Mouse (Mus musculus) hindbrain, embryonic 10.5 days (tissue): ENCODE data around the gene Slc24a3. TPM values are rescaled to one million over a fixed set of nuclear protein-coding genes. Genes with fewer than 3 reads are reported as not detected.

Source experiments
- DNase-seq: peaks from one replicate; pipeline ENCODE4 v3.0.0-alpha.2; 2017; ENCODE audit warnings: low spot score
- H3K27ac ChIP-seq: fragments of 300-500 bp; sonication (generic); 2 replicates; pipeline ENCODE4 v1.5.1; 2016; ENCODE audit warnings: mild to moderate bottlenecking, moderate library complexity
- H3K27me3 ChIP-seq: fragments of 300-500 bp; sonication (generic); 2 replicates; pipeline ENCODE4 v1.6.1; 2016; ENCODE audit warnings: mild to moderate bottlenecking; ENCODE audit not compliant: poor library complexity, insufficient read depth, severe bottlenecking
- H3K36me3 ChIP-seq: fragments of 300-500 bp; sonication (generic); 2 replicates; pipeline ENCODE4 v1.6.1; 2016; ENCODE audit warnings: mild to moderate bottlenecking, moderate library complexity
- H3K4me1 ChIP-seq: fragments of 300-500 bp; sonication (generic); replicated peaks from 2 replicates; pipeline ENCODE4 v1.6.1; 2016; ENCODE audit warnings: mild to moderate bottlenecking
- H3K4me3 ChIP-seq: fragments of 300-500 bp; sonication (generic); 2 replicates; pipeline ENCODE4 v1.5.1; 2016; ENCODE audit warnings: mild to moderate bottlenecking, moderate library complexity
- H3K9me3 ChIP-seq: fragments of 300-500 bp; sonication (generic); 2 replicates; pipeline ENCODE4 v1.6.1; 2016; ENCODE audit warnings: mild to moderate bottlenecking, moderate library complexity
- WGBS: fragments of 180-500 bp; shearing (Covaris S2); methylation state at CpG from one replicate; pipeline ENCODE4 v1.1.7; 2016; 5-methylcytosine and 5-hydroxymethylcytosine counted together
- polyA plus RNA-seq: library from polyadenylated mRNA; unstranded; fragments of >200 nt; fragmentation: Nextera tagmentation; extraction: Ambion mirVana; gene quantifications from 2 replicates; pipeline ENCODE4 v1.2.1, GENCODE M21; 2016

Gene Slc24a3
- polyA plus RNA-seq, 1 experiment from 2014 or later, result 1.2 TPM

GRCm38 (mm10) chr2:145612937-145613336 lies 445.4 kb downstream of the Slc24a3 start:
- peaks cover 12% of the 10 kb centered on the region for H3K4me1 ChIP-seq
- H3K4me3 ChIP-seq, result no peak overlapping the region
- H3K27ac ChIP-seq, result no peak overlapping the region
- no peaks in the 10 kb centered on the region for H3K27me3 ChIP-seq
- 70% methylated on average over 8 of the region's 8 CpGs for WGBS
- no peaks in the 10 kb centered on the region for H3K9me3 ChIP-seq
- DNase-seq, result peak; percentile 13
- H3K36me3 ChIP-seq, result no peaks in the 10 kb centered on the region

DNA sequence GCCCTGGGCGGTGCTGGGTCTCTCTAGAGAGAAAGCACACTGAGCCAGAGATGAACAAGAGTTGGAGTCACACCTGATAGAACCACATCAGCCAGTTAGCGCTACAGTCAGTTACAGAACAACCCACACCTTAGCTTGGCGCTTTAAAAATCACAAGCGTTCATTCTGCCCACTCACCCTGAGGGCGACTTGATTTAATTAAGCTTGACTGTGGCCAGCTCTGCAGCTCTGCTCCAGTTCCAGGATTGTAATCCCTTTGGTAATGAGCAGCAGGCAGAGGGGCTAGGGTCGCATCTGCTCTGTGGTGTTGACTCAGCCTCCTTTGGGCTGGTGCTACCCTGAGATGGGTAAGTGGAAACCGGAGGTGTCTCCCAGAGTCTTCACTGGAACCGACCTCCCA lies 446.2 kb downstream of the Slc24a3 start:
- Histone ChIP-seq H3K9me3 (no peaks in the 10 kb centered on the region), H3K4me3 (no peak overlapping the region), H3K27ac (no peak overlapping the region), H3K27me3 (no peaks in the 10 kb centered on the region), H3K4me1 (peaks cover 12% of the 10 kb centered on the region), H3K36me3 (no peaks in the 10 kb centered on the region)
- DNase-seq, result no peak
- 83% methylated on average over 8 of the region's 8 CpGs for WGBS

GRCm38 (mm10) chr2:145619688-145620087 lies 452.1 kb downstream of the Slc24a3 start:
- Histone ChIP-seq H3K4me1 (peaks cover 28% of the 10 kb centered on the region), H3K27ac (no peak overlapping the region), H3K27me3 (no peaks in the 10 kb centered on the region), H3K9me3 (no peaks in the 10 kb centered on the region), H3K4me3 (no peak overlapping the region), H3K36me3 (no peaks in the 10 kb centered on the region)
- no peak for DNase-seq
- 87% methylated on average over 4 of the region's 4 CpGs for WGBS

DNA sequence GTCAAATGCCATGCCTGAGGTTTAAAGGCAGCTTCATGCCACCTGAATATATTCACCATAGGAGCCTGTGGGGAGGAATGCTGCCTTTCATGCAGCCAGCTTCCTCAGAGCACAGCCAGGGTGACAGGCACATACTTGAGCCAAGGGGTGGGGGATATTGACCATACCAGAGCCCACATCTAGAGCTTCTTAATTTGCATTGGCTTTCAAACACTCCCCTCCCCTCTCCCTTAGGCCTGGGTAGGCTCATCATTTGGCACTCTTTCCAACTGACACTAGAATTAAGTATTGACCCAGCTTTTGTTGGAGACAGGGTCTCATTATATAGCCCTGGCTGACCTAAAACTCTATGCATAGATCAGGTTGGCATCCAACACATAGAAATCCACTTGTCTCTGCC lies 453.2 kb downstream of the Slc24a3 start:
- Histone ChIP-seq H3K4me3 (no peak overlapping the region), H3K27ac (peak overlapping the region; percentile 40; the same call in 1 of the 2 replicates), H3K27me3 (no peaks in the 10 kb centered on the region), H3K4me1 (peaks cover 28% of the 10 kb centered on the region), H3K36me3 (no peaks in the 10 kb centered on the region), H3K9me3 (no peaks in the 10 kb centered on the region)
- DNase-seq, result peak; percentile 18

GRCm38 (mm10) chr2:145621119-145621518 lies 453.6 kb downstream of the Slc24a3 start:
- H3K27ac ChIP-seq, result peak overlapping the region; percentile 40; the same call in 1 of the 2 replicates
- DNase-seq, result peak; percentile 32
- peaks cover 28% of the 10 kb centered on the region for H3K4me1 ChIP-seq
- 32% methylated on average over 9 of the region's 9 CpGs for WGBS
- H3K4me3 ChIP-seq, result no peak overlapping the region
- no peaks in the 10 kb centered on the region for H3K36me3 ChIP-seq
- H3K27me3 ChIP-seq, result no peaks in the 10 kb centered on the region
- H3K9me3 ChIP-seq, result no peaks in the 10 kb centered on the region

- Histone ChIP-seq H3K4me1 (no peaks in the 10 kb centered on the region; the same call in 1 of the 2 replicates), H3K27ac (no peak overlapping the region), H3K36me3 (no peaks in the 10 kb centered on the region), H3K27me3 (no peaks in the 10 kb centered on the region), H3K4me3 (no peak overlapping the region), H3K9me3 (no peaks in the 10 kb centered on the region)
- WGBS, result 81% methylated on average over 6 of the region's 6 CpGs
- DNase-seq, result no peak
Observed at GRCm38 (mm10) chr2:145631123-145631798, 463.7 kb downstream of the Slc24a3 start.

GRCm38 (mm10) chr2:145631799-145632174 lies 464.2 kb downstream of the Slc24a3 start:
- WGBS, result 57% methylated on average over 4 of the region's 4 CpGs
- DNase-seq, result no peak
- Histone ChIP-seq H3K27ac (no peak overlapping the region), H3K4me3 (no peak overlapping the region), H3K4me1 (no peaks in the 10 kb centered on the region; the same call in 1 of the 2 replicates), H3K36me3 (no peaks in the 10 kb centered on the region), H3K27me3 (no peaks in the 10 kb centered on the region), H3K9me3 (no peaks in the 10 kb centered on the region)

DNA sequence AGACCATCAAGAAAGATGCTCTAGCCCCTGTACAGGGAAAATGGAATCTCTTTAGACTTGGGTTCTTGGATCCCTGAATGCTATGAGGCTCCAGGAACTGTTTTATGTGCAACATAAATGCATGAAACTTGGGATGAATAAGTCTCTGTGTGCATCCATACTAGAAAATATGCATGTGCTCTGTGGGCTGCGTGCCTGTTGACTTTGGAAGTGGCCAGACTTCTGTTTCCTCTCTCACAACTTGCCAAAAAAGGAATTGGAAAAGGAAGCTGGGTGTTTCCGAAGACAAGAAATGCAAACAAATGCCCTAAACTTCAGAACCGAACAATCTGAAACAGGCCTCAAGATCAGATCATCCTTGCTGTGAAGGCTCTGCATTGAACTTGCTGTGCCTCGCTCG lies 466.3 kb downstream of the Slc24a3 start:
- Histone ChIP-seq H3K27ac (no peak overlapping the region), H3K27me3 (no peaks in the 10 kb centered on the region), H3K36me3 (no peaks in the 10 kb centered on the region), H3K4me3 (no peak overlapping the region), H3K9me3 (no peaks in the 10 kb centered on the region), H3K4me1 (no peaks in the 10 kb centered on the region; the same call in 1 of the 2 replicates)
- 82% methylated on average over 5 of the region's 5 CpGs for WGBS
- DNase-seq, result no peak

- H3K36me3 ChIP-seq, result no peaks in the 10 kb centered on the region
- H3K4me1 ChIP-seq, result 0 out of 2 replicates have a peak, but pooled peaks cover 7% of the 10 kb centered on the region
- no peaks in the 10 kb centered on the region for H3K27me3 ChIP-seq
- no peaks in the 10 kb centered on the region for H3K9me3 ChIP-seq
- H3K27ac ChIP-seq, result no peak overlapping the region
- no peak overlapping the region for H3K4me3 ChIP-seq
- no peak for DNase-seq
- 82% methylated on average over 21 of the region's 21 CpGs for WGBS
Observed at GRCm38 (mm10) chr2:145640255-145640984, 472.9 kb downstream of the Slc24a3 start.

- WGBS, result 28% methylated on average over 12 of the region's 12 CpGs
- peaks cover 6% of the 10 kb centered on the region; the same call in 1 of the 2 replicates for H3K4me1 ChIP-seq
Observed at GRCm38 (mm10) chr2:145655373-145655960, 487.9 kb downstream of the Slc24a3 start.

DNA sequence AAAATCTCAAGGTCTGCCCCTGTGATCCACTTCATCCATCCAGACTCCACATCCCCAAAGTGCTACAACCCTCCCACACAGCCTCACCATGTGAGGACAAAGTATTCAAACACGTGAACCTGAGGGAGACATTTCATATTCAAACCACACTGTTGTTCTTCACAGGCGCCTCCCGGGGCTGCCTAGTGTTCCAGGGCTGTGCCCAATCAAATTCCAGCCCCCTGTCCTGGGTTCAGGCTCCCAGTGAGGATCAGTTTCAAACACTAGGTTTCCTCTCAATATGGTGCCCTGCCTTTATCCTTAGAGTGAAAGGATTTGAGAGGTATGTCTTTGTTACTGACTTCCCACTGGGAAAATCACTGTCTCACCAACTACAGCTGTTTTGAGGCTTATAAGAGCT lies 488.6 kb downstream of the Slc24a3 start:
- WGBS, result 43% methylated on average over 3 of the region's 3 CpGs
- DNase-seq, result no peak
- Histone ChIP-seq H3K4me3 (no peak overlapping the region), H3K27ac (no peak overlapping the region), H3K27me3 (no peaks in the 10 kb centered on the region), H3K36me3 (no peaks in the 10 kb centered on the region), H3K9me3 (no peaks in the 10 kb centered on the region), H3K4me1 (peaks cover 6% of the 10 kb centered on the region; the same call in 1 of the 2 replicates)

More at GRCm38 (mm10) chr2:145655373-145655960, 487.9 kb downstream of the Slc24a3 start:
- peak; percentile 42 for DNase-seq
- Histone ChIP-seq H3K9me3 (no peaks in the 10 kb centered on the region), H3K27me3 (no peaks in the 10 kb centered on the region), H3K36me3 (no peaks in the 10 kb centered on the region), H3K27ac (no peak overlapping the region), H3K4me3 (no peak overlapping the region)

DNA sequence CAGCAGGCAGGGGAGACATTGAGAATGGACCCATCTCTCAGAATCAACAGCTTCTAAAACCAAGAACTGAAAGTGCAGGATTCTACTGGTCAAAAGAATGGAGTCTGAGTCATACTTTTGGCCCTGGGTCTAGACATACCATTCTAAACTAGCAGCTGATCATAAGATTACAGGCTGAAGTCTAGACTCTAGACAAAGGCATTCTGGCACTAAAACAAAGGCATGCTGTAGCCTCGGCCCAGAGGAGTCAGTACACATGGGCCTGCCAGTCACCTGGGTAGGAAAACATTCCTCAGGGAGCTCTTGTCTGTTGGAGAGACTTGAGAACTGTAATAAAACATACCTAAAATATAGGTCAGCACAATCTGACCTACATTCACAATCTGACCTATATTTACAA lies 489.2 kb downstream of the Slc24a3 start:
- Histone ChIP-seq H3K9me3 (no peaks in the 10 kb centered on the region), H3K4me3 (no peak overlapping the region), H3K36me3 (no peaks in the 10 kb centered on the region), H3K27ac (no peak overlapping the region), H3K4me1 (peaks cover 6% of the 10 kb centered on the region; the same call in 1 of the 2 replicates), H3K27me3 (no peaks in the 10 kb centered on the region)
- WGBS, result 55% methylated on average over 1 of the region's 1 CpGs
- DNase-seq, result no peak

GRCm38 (mm10) chr2:145661242-145661641 lies 493.7 kb downstream of the Slc24a3 start:
- Histone ChIP-seq H3K9me3 (no peaks in the 10 kb centered on the region), H3K27me3 (no peaks in the 10 kb centered on the region), H3K4me1 (no peaks in the 10 kb centered on the region), H3K27ac (no peak overlapping the region), H3K36me3 (no peaks in the 10 kb centered on the region), H3K4me3 (no peak overlapping the region)
- no peak for DNase-seq
- 79% methylated on average over 7 of the region's 7 CpGs for WGBS
